Mouse (Mus musculus) limb, embryonic 12.5 days (tissue): ENCODE data around the gene Rsl1. TPM values are rescaled to one million over a fixed set of nuclear protein-coding genes. Genes with fewer than 3 reads are reported as not detected.

Source experiments
- polyA plus RNA-seq: library from polyadenylated mRNA; unstranded; fragments of >200 nt; fragmentation: Nextera tagmentation; extraction: Ambion mirVana; gene quantifications from 2 replicates; pipeline ENCODE4 v1.2.1, GENCODE M21; 2016

The Rsl1 gene
- polyA plus RNA-seq, 1 experiment from 2014 or later, result 8.1 TPM

Other genes starting within 250 kb of the Rsl1 start
- gene Zfp712, start 112.0 kb upstream of the Rsl1 start, polyA plus RNA-seq, result 4.3 and 4.9 TPM in 2 replicates
- gene Zfp708, start 75.2 kb upstream of the Rsl1 start, polyA plus RNA-seq, result 8.4 and 8.7 TPM in 2 replicates
- 2.3 and 3.1 TPM in 2 replicates for gene Gm28557, start 64.6 kb upstream of the Rsl1 start, polyA plus RNA-seq
- 0.17 and 0.29 TPM in 2 replicates for gene Rslcan18, start 56.9 kb upstream of the Rsl1 start, polyA plus RNA-seq
- gene Zfp759, start 51.5 kb upstream of the Rsl1 start, polyA plus RNA-seq, result 1.9 and 2.5 TPM in 2 replicates
- 2.1 and 2.7 TPM in 2 replicates for gene Zfp455, start 21.3 kb downstream of the Rsl1 start, polyA plus RNA-seq
- 1.5 and 2.0 TPM in 2 replicates for gene Zfp458, start 105.3 kb downstream of the Rsl1 start, polyA plus RNA-seq
- 0.47 and 0.58 TPM in 2 replicates for gene Zfp457, start 133.3 kb downstream of the Rsl1 start, polyA plus RNA-seq
- gene Zfp595, start 159.4 kb downstream of the Rsl1 start, polyA plus RNA-seq, result 1.9 and 3.0 TPM in 2 replicates
- not detected in 2 replicates for gene Gm28044, start 187.4 kb downstream of the Rsl1 start, polyA plus RNA-seq
- gene Zfp953, start 187.4 kb downstream of the Rsl1 start, polyA plus RNA-seq, result 1.2 and 1.3 TPM in 2 replicates
- gene Gm28041, start 202.6 kb downstream of the Rsl1 start, polyA plus RNA-seq, result not detected in 2 replicates
- 1.4 and 1.8 TPM in 2 replicates for gene Zfp456, start 202.6 kb downstream of the Rsl1 start, polyA plus RNA-seq
- 4.9 and 5.1 TPM in 2 replicates for gene Zfp429, start 226.6 kb downstream of the Rsl1 start, polyA plus RNA-seq
- 1.5 and 2.3 TPM in 2 replicates for gene Zfp459, start 248.2 kb downstream of the Rsl1 start, polyA plus RNA-seq